Mouse (Mus musculus): ENCODE measurements around the gene Nfia.
A peak's percentile ranks its signal among the peaks of the same experiment; 100 is the strongest.

The Nfia gene

GRCm38 (mm10) chr4:97941616-97942015 is 169.1 kb downstream of the Nfia start:
- DNase-seq (ENCODE audit: low spot score in 2 of 2) = no peak

GRCm38 (mm10) chr4:97944309-97944708 is 171.8 kb downstream of the Nfia start:
- no peak for DNase-seq (ENCODE audit: low spot score in 2 of 2)

- DNase-seq (ENCODE audit: low spot score in 2 of 2) = no peak
These were observed 174.9 kb downstream of the Nfia start for GRCm38 (mm10) chr4:97947484-97947883.

GRCm38 (mm10) chr4:97948250-97948649 is 175.7 kb downstream of the Nfia start:
- no peak for DNase-seq (ENCODE audit: low spot score in 2 of 2)

- DNase-seq (ENCODE audit: low spot score in 2 of 2) = peak in 1 of 2 experiments; percentile 18
These were observed 178.0 kb downstream of the Nfia start for GRCm38 (mm10) chr4:97950341-97951071.

GRCm38 (mm10) chr4:97953886-97954285 is 181.4 kb downstream of the Nfia start:
- no peak for DNase-seq (ENCODE audit: low spot score in 2 of 2)

GRCm38 (mm10) chr4:97958121-97958520 is 185.6 kb downstream of the Nfia start:
- no peak for DNase-seq (ENCODE audit: low spot score in 2 of 2)

GRCm38 (mm10) chr4:97962856-97963255 is 190.3 kb downstream of the Nfia start:
- DNase-seq (ENCODE audit: low spot score in 2 of 2) = no peak

- DNase-seq (ENCODE audit: low spot score in 2 of 2) = no peak
These were observed 191.4 kb downstream of the Nfia start for GRCm38 (mm10) chr4:97963951-97964350.

GRCm38 (mm10) chr4:97968786-97969348 is 196.3 kb downstream of the Nfia start:
- no peak for DNase-seq (ENCODE audit: low spot score in 2 of 2)

- no peak for DNase-seq (ENCODE audit: low spot score in 2 of 2)
These were observed 200.5 kb downstream of the Nfia start for GRCm38 (mm10) chr4:97973064-97973463.

GRCm38 (mm10) chr4:97974037-97974436 is 201.5 kb downstream of the Nfia start:
- DNase-seq (ENCODE audit: low spot score in 2 of 2) = no peak

GRCm38 (mm10) chr4:97976891-97977290 is 204.4 kb downstream of the Nfia start:
- DNase-seq (ENCODE audit: low spot score in 2 of 2) = no peak

- DNase-seq (ENCODE audit: low spot score in 2 of 2) = no peak
These were observed 211.8 kb downstream of the Nfia start for GRCm38 (mm10) chr4:97984361-97984760.

GRCm38 (mm10) chr4:97986056-97986734 is 213.7 kb downstream of the Nfia start:
- DNase-seq (ENCODE audit: low spot score in 2 of 2) = no peak

- DNase-seq (ENCODE audit: low spot score in 2 of 2) = no peak
These were observed 214.2 kb downstream of the Nfia start for GRCm38 (mm10) chr4:97986735-97987075.

- no peak for DNase-seq (ENCODE audit: low spot score in 2 of 2)
These were observed 216.2 kb downstream of the Nfia start for GRCm38 (mm10) chr4:97988703-97989102.

- no peak for DNase-seq (ENCODE audit: low spot score in 2 of 2)
These were observed 217.9 kb downstream of the Nfia start for GRCm38 (mm10) chr4:97990431-97990830.

- DNase-seq (ENCODE audit: low spot score in 2 of 2) = no peak
These were observed 218.9 kb downstream of the Nfia start for GRCm38 (mm10) chr4:97991395-97991794.

GRCm38 (mm10) chr4:97991880-97992279 is 219.3 kb downstream of the Nfia start:
- DNase-seq (ENCODE audit: low spot score in 2 of 2) = no peak

- no peak for DNase-seq (ENCODE audit: low spot score in 2 of 2)
These were observed 223.6 kb downstream of the Nfia start for GRCm38 (mm10) chr4:97995911-97996712.

GRCm38 (mm10) chr4:97997151-97997817 is 224.8 kb downstream of the Nfia start:
- peak in 1 of 2 experiments; percentile 16 for DNase-seq (ENCODE audit: low spot score in 2 of 2)
